Mouse (Mus musculus) embryo, embryonic 10.5 days (tissue): ENCODE data around the gene Actr10.
A peak's percentile ranks its signal among the peaks of the same experiment; 100 is the strongest.

Source experiments
- DNase-seq: peaks from one replicate; pipeline ENCODE4 v3.0.0-alpha.2; 2015; ENCODE audit warnings: low spot score

The Actr10 gene

DNA sequence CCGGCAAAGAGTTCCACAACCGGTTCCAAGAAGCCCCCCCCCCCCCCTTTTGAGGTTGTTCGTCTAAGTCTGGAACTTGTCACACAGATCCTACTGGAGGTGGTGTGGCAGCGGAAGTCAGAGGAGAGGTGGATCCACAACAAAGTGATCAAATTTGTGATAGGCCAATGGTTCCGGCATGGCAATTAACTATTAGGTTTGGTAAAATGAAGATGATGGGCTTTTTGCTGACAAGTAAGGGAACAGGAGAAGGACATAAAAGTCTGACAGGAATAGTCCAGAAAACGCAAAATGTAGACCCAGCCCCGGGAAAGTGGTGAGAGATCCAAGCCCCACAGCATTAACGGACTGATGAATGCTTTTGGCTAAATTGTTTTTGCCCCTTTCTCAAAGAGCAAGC, 29.9 kb downstream of the Actr10 start:
- DNase-seq = peak; percentile 23

- peak; percentile 86 for DNase-seq
Observed at GRCm38 (mm10) chr12:70968141-70968790, 30.6 kb downstream of the Actr10 start.

DNA sequence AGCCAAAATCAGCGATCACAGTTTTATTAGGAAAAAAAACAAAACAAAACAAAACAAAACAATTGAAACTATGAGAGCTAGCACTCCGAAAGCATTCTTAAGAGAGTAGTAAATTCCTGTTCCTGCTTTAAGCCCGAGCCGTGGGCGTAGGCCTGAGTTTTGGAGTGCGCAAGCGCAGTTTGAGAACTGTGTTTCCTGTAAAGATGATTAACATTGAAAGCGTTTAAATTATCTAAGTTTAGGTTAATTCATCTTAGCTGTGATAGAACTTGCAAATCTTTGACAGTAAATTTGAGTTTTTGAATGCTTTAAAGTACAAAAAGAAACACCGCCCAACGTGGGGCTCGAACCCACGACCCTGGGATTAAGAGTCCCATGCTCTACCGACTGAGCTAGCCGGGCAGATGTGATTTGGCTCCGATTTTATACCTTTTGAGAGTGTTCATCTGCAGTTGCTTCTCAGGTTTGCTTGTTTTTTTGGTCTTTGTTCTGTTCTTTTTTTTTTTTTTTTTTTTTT, 31.2 kb downstream of the Actr10 start:
- peak; percentile 96 for DNase-seq

GRCm38 (mm10) chr12:70969485-70970184, 32.0 kb downstream of the Actr10 start:
- peak; percentile 85 for DNase-seq

DNA sequence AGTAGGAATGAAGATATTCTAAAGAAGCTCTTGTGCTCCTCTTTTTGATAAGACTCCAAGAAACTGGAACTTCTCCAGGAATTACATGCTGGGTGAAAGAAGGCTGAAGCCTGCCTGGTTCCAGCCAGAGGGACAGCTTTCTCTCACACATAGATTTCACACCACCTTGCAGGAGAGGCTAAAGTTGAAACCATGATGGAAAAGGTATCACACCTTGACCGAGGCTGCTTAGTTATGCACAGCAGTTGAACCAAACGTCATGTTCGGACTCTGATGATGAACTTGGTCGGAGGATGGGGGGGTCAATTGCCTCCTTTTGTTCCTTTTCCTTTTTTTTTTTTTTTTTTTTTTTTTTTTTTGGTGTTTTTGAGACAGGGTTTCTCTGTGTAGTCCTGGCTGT, 36.2 kb downstream of the Actr10 start:
- DNase-seq = no peak

GRCm38 (mm10) chr12:70974441-70975266, 37.0 kb downstream of the Actr10 start, which contains the start of gene Psma3:
TSS of gene Psma3 (plus strand) at chr12:70974621.
- peak; percentile 96 for DNase-seq

GRCm38 (mm10) chr12:70975406-70975805, 37.7 kb downstream of the Actr10 start:
- DNase-seq = peak; percentile 55

- DNase-seq = no peak
Observed at GRCm38 (mm10) chr12:70975891-70976290, 38.2 kb downstream of the Actr10 start.

- DNase-seq = no peak
Observed at GRCm38 (mm10) chr12:70978345-70978744, 40.7 kb downstream of the Actr10 start.

GRCm38 (mm10) chr12:70984855-70985550, 47.3 kb downstream of the Actr10 start:
- DNase-seq = no peak

- DNase-seq = no peak
Observed at GRCm38 (mm10) chr12:70997225-70997624, 59.6 kb downstream of the Actr10 start.

DNA sequence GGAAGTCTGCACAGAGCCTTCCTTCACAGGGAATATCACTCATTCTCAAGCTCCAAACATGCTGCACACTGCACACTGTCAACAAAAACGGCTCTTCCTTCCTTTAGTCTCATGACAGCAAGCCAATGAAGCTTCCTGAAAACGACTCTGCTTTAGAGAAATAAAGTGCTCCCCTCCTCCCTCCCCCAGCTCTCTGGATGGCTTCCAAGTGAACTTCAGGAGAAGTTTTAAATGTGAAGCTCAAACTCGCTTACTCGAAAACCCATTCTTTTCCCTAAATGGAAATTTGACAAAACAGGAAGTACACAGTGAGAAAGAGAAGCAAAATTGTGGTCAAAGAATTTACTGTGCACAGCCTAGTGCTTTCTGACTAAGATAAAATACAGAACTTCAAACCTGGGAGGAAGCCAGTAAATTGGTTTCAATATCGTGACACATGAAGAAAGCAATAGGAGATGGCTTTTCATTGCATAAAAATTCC, 61.8 kb downstream of the Actr10 start:
- no peak for DNase-seq

DNA sequence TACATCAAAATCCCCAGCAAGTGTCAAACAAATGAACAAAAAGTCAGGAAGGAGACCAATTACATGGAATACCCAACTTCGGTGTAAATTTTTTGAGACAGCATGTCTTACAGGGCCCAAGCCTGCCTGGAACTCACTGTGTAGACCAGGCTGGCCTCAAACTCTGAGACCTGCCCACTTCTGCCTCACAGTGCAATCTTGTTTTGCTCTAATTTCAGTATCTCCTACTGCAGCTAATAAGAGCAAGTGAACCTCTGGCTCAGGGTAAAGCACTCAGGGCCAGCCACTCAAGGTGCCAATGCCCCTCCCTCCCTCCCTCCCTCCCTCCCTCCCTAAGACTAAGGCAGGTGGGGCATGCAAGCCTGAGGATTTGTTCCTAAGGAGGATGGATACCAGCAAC, 62.7 kb downstream of the Actr10 start:
- DNase-seq = no peak

- DNase-seq = no peak
Observed at GRCm38 (mm10) chr12:71001456-71001855, 63.8 kb downstream of the Actr10 start.

- no peak for DNase-seq
Observed at GRCm38 (mm10) chr12:71003760-71004426, 66.2 kb downstream of the Actr10 start.

GRCm38 (mm10) chr12:71006141-71006540, 68.5 kb downstream of the Actr10 start:
- no peak for DNase-seq

DNA sequence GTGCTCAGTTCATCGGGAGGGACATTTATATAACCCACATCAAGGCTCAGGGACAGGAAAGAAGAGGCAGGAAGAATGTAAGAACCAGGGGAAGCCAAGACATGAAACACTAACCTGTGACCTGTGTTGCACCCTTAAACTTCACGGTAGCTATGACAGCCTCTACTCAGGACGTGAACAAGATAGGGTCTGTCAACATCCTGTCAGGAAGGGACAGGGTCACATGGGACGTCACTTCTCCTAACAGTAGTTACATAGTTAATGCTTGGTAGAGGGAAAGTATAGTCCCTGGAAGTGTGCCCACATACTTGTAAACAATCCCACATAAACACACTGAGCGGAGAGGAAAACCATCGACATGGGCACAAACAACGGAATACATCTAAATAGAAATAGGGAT, 69.2 kb downstream of the Actr10 start:
- no peak for DNase-seq

DNA sequence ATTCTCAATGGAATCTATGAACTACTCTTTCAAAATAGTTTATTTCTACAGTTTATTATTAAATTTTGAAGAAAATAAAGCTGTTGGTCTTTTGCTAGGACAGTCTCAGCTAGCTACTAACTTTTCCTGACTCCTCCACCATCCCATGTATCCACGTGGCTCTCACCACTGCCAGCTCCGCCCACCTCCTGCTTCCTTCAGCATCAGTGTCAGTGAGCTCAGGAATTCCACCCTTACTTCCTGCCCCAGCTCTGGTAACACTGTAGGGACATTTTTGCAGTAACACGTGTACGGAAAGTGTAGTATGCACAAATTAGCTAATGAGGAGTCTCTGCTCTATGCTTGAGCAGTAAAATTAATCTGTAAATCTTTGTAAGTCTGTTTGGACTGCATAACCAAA, 72.1 kb downstream of the Actr10 start:
- DNase-seq = peak; percentile 32
